Mouse (Mus musculus) liver, postnatal 0 days (tissue): Measurements from ENCODE around the gene Sox5.

ENCODE experiments used
- CTCF ChIP-seq: sonication (generic); IDR thresholded peaks from 2 replicates; pipeline ENCODE4 v1.5.1; 2016; ENCODE audit warnings: antibody characterized with exemption, low read depth
- EP300 ChIP-seq: IDR thresholded peaks from 2 replicates; pipeline ENCODE4 v1.6.1; 2016; ENCODE audit warnings: antibody characterized with exemption, low read depth, mild to moderate bottlenecking

DNA sequence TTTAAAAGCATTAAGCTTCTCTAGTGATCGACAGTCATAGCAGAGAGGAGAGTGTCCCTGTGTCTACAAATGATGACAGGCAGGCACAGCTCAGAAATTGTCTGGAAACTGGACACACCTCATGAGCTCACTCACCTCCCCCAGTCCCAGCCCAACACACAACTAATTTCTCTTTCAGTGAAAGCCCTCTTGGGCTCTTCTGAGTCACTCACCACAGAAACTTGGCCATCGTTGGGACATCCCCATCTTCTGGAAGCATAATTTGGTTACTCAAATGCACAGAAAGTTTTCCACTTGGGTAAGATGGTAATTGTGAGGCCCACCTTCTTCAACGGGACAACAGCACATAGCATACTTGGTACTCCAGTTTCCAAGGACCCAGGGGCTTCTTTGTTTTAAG lies 92.7 kb downstream of the Sox5 start:
- TF ChIP-seq CTCF (no peak), EP300 (no peak)
